Mouse (Mus musculus) CH12.LX (cell line): ENCODE results near the gene Agap1. TPM values are rescaled to one million over a fixed set of nuclear protein-coding genes. Genes with fewer than 3 reads are reported as not detected.

Experiments used
- DNase-seq: peaks from one replicate; pipeline ENCODE4 v3.0.0-alpha.2; 2013; ENCODE audit errors: extremely low read depth
- H3K27ac ChIP-seq: 2 replicates; pipeline ENCODE4 v1.5.1; 2012; ENCODE audit warnings: low read depth, mild to moderate bottlenecking, control low read depth, moderate library complexity; ENCODE audit not compliant: insufficient read depth
- H3K27me3 ChIP-seq: replicated peaks from 2 replicates; pipeline ENCODE3; 2012; ENCODE audit warnings: inconsistent platforms
- H3K36me3 ChIP-seq, 2 experiments: replicated peaks in 1 of 2; 2 replicates each; pipeline versions ENCODE3 to v1.6.1; 2012; ENCODE audit warnings: inconsistent platforms in 1 of 2, low read length in 1 of 2, mild to moderate bottlenecking in 1 of 2, mixed read lengths in 1 of 2, moderate library complexity in 1 of 2; ENCODE audit not compliant: control insufficient read depth in 1 of 2, insufficient read depth in 1 of 2
- H3K4me1 ChIP-seq, 2 experiments: 2 replicates each; pipeline ENCODE4 v1.6.1; 2012; ENCODE audit warnings: inconsistent platforms in 1 of 2, moderate library complexity in 1 of 2; ENCODE audit not compliant: insufficient read depth in 2 of 2, control insufficient read depth in 1 of 2
- H3K4me2 ChIP-seq: 2 replicates; pipeline ENCODE4 v1.6.1; 2012; ENCODE audit warnings: low read depth, mild to moderate bottlenecking, control low read depth; ENCODE audit not compliant: poor library complexity, insufficient read depth, severe bottlenecking
- H3K4me3 ChIP-seq, 3 experiments: fragments of 150-350 bp in 1 of 3; sonication (generic) in 1 of 3; replicated peaks in 1 of 3; 2 replicates each; pipeline versions ENCODE3 to v1.5.1; 2011 to 2012; ENCODE audit warnings: low read depth in 2 of 3, low read length in 2 of 3, mild to moderate bottlenecking in 2 of 3, moderate library complexity in 2 of 3, control low read depth in 1 of 3, improper control_type of control experiment in 1 of 3, inconsistent platforms in 1 of 3, mixed read lengths in 1 of 3; ENCODE audit not compliant: poor library complexity in 1 of 3
- H3K79me2 ChIP-seq: replicated peaks from 2 replicates; pipeline ENCODE4 v1.6.1; 2012; ENCODE audit warnings: mild to moderate bottlenecking, moderate library complexity; ENCODE audit not compliant: control insufficient read depth, poor library complexity, insufficient read depth, severe bottlenecking; ENCODE audit errors: extremely low read depth
- H3K9ac ChIP-seq: 2 replicates; pipeline ENCODE4 v1.6.1; 2012; ENCODE audit warnings: low read depth, mild to moderate bottlenecking, control low read depth, moderate library complexity; ENCODE audit not compliant: insufficient read depth
- H3K9me3 ChIP-seq: replicated peaks from 2 replicates; pipeline ENCODE3; 2012; ENCODE audit warnings: low read length, inconsistent platforms, mixed read lengths
- CHD2 ChIP-seq: IDR thresholded peaks from 2 replicates; pipeline ENCODE4 v1.6.1; 2011; ENCODE audit warnings: low read length, improper control_type of control experiment
- ELF1 ChIP-seq: IDR thresholded peaks from 2 replicates; pipeline ENCODE4 v1.6.1; 2014; ENCODE audit warnings: low read depth, mild to moderate bottlenecking, inconsistent platforms, low read length, improper control_type of control experiment
- ETS1 ChIP-seq: conservative IDR thresholded peaks from 2 replicates; pipeline ENCODE4 v1.6.1; 2012; ENCODE audit warnings: low read depth, mild to moderate bottlenecking, inconsistent platforms, low read length, improper control_type of control experiment, moderate library complexity
- GABPA ChIP-seq: IDR thresholded peaks from 2 replicates; pipeline ENCODE4 v1.6.1; 2012; ENCODE audit warnings: low read depth, low read length, improper control_type of control experiment, inconsistent platforms; ENCODE audit not compliant: insufficient replicate concordance
- IRF4 ChIP-seq: IDR thresholded peaks from 2 replicates; pipeline ENCODE4 v1.6.1; 2014; ENCODE audit warnings: low read depth, mild to moderate bottlenecking, inconsistent platforms, low read length, improper control_type of control experiment
- JUN ChIP-seq: IDR thresholded peaks from 2 replicates; pipeline ENCODE4 v1.6.1; 2011; ENCODE audit warnings: low read depth, mild to moderate bottlenecking, low read length, improper control_type of control experiment, moderate library complexity; ENCODE audit not compliant: insufficient read depth
- JUND ChIP-seq: conservative IDR thresholded peaks from 2 replicates; pipeline ENCODE4 v1.6.1; 2011; ENCODE audit warnings: low read depth, low read length, improper control_type of control experiment
- MAX ChIP-seq: IDR thresholded peaks from 2 replicates; pipeline ENCODE4 v1.6.1; 2011; ENCODE audit warnings: low read length, improper control_type of control experiment
- MEF2A ChIP-seq: IDR thresholded peaks from 2 replicates; pipeline ENCODE4 v1.6.1; 2014; ENCODE audit warnings: low read depth, mild to moderate bottlenecking, inconsistent platforms, low read length, improper control_type of control experiment, borderline replicate concordance
- MXI1 ChIP-seq: IDR thresholded peaks from 2 replicates; pipeline ENCODE4 v1.6.1; 2011; ENCODE audit warnings: mild to moderate bottlenecking, low read depth, low read length, improper control_type of control experiment
- MYC ChIP-seq: IDR thresholded peaks from 2 replicates; pipeline ENCODE4 v1.6.1; 2011; ENCODE audit warnings: low read depth, mild to moderate bottlenecking, improper control_type of control experiment, low read length
- NELFE ChIP-seq: IDR thresholded peaks from 2 replicates; pipeline ENCODE4 v1.6.1; 2011; ENCODE audit warnings: low read depth, low read length, improper control_type of control experiment
- NRF1 ChIP-seq: IDR thresholded peaks from 2 replicates; pipeline ENCODE4 v1.6.1; 2014; ENCODE audit warnings: low read depth, mild to moderate bottlenecking, inconsistent platforms, low read length, improper control_type of control experiment, moderate library complexity
- PAX5 ChIP-seq: IDR thresholded peaks from 2 replicates; pipeline ENCODE4 v1.6.1; 2012; ENCODE audit warnings: low read length, inconsistent platforms, mixed read lengths
- POLR2A ChIP-seq: IDR thresholded peaks from 2 replicates; pipeline ENCODE4 v1.6.1; 2011; ENCODE audit warnings: low read depth, mild to moderate bottlenecking, improper control_type of control experiment, low read length
- RAD21 ChIP-seq: IDR thresholded peaks from 2 replicates; pipeline ENCODE4 v1.6.1; 2011; ENCODE audit warnings: low read depth, mild to moderate bottlenecking, low read length, improper control_type of control experiment, moderate library complexity
- TBP ChIP-seq: conservative IDR thresholded peaks from 2 replicates; pipeline ENCODE4 v1.6.1; 2011; ENCODE audit warnings: low read depth, low read length, improper control_type of control experiment
- TCF12 ChIP-seq: IDR thresholded peaks from 2 replicates; pipeline ENCODE4 v1.6.1; 2014; ENCODE audit warnings: low read depth, mild to moderate bottlenecking, inconsistent platforms, low read length, improper control_type of control experiment
- UBTF ChIP-seq: IDR thresholded peaks from 2 replicates; pipeline ENCODE4 v1.6.1; 2012; ENCODE audit warnings: low read depth, mild to moderate bottlenecking, inconsistent platforms, low read length, improper control_type of control experiment, moderate library complexity
- USF1 ChIP-seq: IDR thresholded peaks from 2 replicates; pipeline ENCODE4 v1.6.1; 2014; ENCODE audit warnings: low read depth, mild to moderate bottlenecking, inconsistent platforms, low read length, improper control_type of control experiment
- ZC3H11A ChIP-seq: IDR thresholded peaks from 2 replicates; pipeline ENCODE4 v1.6.1; 2012; ENCODE audit warnings: low read depth, mild to moderate bottlenecking, inconsistent platforms, low read length, improper control_type of control experiment
- ZMIZ1 ChIP-seq: IDR thresholded peaks from 2 replicates; pipeline ENCODE4 v1.6.1; 2012; ENCODE audit warnings: low read depth, mild to moderate bottlenecking, inconsistent platforms, low read length, improper control_type of control experiment
- ZNF384 ChIP-seq: IDR thresholded peaks from 2 replicates; pipeline ENCODE4 v1.6.1; 2012; ENCODE audit warnings: low read depth, low read length, improper control_type of control experiment, inconsistent platforms
- dilution Hi-C: fragments of 300-500 bp; cut with MboI; formaldehyde crosslinking; loops from 2 replicates; pipeline ENCODE4 v1.14.3; 2020; ENCODE audit warnings: low sequenced_read_pairs; ENCODE audit not compliant: extremely low pct_unique_long_range_greater_than_20kb, extremely low pct_ligation_motif_present
- in situ Hi-C: fragments of 300-500 bp; cut with MboI; formaldehyde crosslinking; loops from 3 replicates; pipeline ENCODE4 v1.14.3; 2019; ENCODE audit warnings: low sequenced_read_pairs, low pct_ligation_motif_present, low pct_unique_long_range_greater_than_20kb, mixed read lengths
- polyA plus RNA-seq: library from polyadenylated mRNA; unstranded; fragments of >175 nt; gene quantifications from 2 replicates; pipeline ENCODE4 v1.2.1, GENCODE M21; 2012; ENCODE audit warnings: low read depth; ENCODE audit not compliant: insufficient read length
- total RNA-seq, 2 experiments: library from RNA; depleted of rRNA; stranded (reverse); fragments of 300-350 nt in 1 of 2; fragments of >200 nt in 1 of 2; gene quantifications; 2 replicates each; pipeline ENCODE4 v1.2.3; 2012 to 2014

Agap1 gene
- total and polyA plus RNA-seq, 3 experiments: not detected

DNA sequence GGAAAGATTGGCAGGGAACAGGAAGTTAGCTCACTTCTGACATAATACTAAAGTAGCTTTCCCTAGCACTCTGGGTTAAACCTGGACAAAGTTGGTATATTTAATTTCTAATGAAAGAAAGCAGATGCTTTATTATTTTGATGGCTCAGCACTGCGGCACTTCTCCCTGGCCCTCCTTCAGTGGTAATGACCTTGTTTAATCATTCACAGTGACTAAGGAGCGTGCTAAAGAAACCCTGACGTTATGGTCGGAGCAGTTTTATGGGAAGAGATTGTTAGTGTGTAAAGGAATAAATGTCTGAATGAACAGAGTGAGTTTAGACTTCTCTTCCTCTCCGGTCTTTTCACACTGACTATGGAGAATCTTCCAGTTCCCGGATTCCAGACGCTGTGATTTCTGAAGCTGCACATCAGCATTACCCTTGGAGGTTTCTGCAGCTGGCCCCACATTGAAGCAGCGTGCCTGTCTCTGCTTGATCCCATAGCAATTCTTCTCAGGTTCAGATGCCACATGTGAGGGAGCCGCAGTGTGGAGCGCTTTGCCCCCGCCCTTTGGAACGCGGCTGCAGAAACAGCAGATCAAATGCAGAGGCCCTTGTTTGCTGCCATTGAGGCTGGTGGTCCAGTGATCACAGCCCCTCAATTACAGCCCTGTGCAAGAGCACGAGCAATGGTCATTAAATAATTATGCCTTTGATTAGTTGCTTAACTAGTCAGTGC lies 362.0 kb downstream of the Agap1 start:
- peaks cover 89% of the 10 kb centered on the region for H3K9me3 ChIP-seq

DNA sequence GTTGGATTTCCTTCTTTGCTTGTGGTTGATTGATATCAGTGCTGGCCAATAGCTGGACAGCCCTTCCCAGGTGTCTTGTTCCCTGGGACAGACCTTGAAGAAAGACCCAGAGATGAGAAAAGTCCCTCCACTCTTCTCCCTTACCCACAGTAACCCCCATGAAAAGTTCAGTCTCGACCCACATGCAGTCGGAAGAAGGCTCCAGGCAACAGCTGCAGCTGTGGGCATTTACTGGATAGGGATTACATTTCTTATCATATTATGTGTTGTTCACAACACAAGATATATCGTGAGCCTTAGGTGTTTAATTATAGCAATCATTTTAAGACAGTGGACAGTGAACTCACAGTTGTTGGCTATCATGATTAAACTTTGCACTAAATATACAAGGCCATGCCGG lies 367.2 kb downstream of the Agap1 start:
- Histone ChIP-seq H3K79me2 (no peaks in the 10 kb centered on the region), H3K4me3 (no peak overlapping the region), H3K9me3 (peaks cover 83% of the 10 kb centered on the region), H3K9ac (no peak overlapping the region), H3K4me2 (no peak overlapping the region), H3K4me1 (no peaks in the 10 kb centered on the region), H3K27me3 (no peaks in the 10 kb centered on the region), H3K36me3 (no peaks in the 10 kb centered on the region), H3K27ac (no peak overlapping the region)
- DNase-seq: no peak
- in situ Hi-C loops: no loop called here
- dilution Hi-C loops: no loop called here
- TF ChIP-seq MYC: no peak
- TF ChIP-seq ELF1: no peak
- TF ChIP-seq JUND: no peak
- no peak for TF ChIP-seq MAX
- no peak for TF ChIP-seq JUN
- no peak for TF ChIP-seq POLR2A

More for the DNA sequence above, 362.0 kb downstream of the Agap1 start:
- no peaks in the 10 kb centered on the region for H3K4me1 ChIP-seq
- H3K4me3 ChIP-seq: no peak overlapping the region
- dilution Hi-C loops (no loop called here), in situ Hi-C loops (no loop called here)
- H3K4me2 ChIP-seq: no peak overlapping the region
- H3K27me3 ChIP-seq: no peaks in the 10 kb centered on the region
- DNase-seq: no peak
- H3K27ac ChIP-seq: no peak overlapping the region
- TF ChIP-seq ZMIZ1: no peak
- H3K9ac ChIP-seq: no peak overlapping the region
- no peaks in the 10 kb centered on the region for H3K36me3 ChIP-seq
- no peaks in the 10 kb centered on the region for H3K79me2 ChIP-seq

DNA sequence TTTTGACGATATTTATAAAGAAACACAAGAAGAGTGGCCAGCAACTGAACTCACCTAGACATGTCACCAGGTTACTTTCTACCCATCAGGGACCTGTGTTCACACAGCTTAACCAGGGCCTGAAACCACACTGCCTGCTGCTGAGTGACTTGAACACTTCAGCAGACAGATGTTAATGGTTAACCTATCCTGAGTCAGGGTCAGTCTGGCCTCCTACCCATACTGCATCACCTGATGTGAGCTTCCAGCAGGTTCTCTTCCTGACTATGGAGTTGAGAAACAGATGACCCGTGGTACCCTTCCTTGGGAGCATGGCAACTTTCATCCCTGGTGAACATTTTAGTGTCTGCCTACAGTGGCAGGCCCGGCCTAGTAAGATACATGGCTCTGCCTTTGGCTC lies 367.8 kb downstream of the Agap1 start:
- dilution Hi-C loops (no loop called here), in situ Hi-C loops (no loop called here)
- DNase-seq: no peak
- TF ChIP-seq ZC3H11A (no peak), USF1 (no peak), RAD21 (no peak), ZMIZ1 (no peak), NELFE (no peak), TCF12 (no peak), ETS1 (no peak), POLR2A (no peak), MYC (no peak), GABPA (no peak), NRF1 (no peak), CHD2 (no peak), PAX5 (no peak), IRF4 (no peak), MXI1 (no peak), ZNF384 (no peak), ELF1 (no peak), TBP (no peak), MEF2A (no peak), UBTF (no peak)
- Histone ChIP-seq H3K36me3 (no peaks in the 10 kb centered on the region), H3K9ac (no peak overlapping the region), H3K4me1 (no peaks in the 10 kb centered on the region), H3K4me2 (no peak overlapping the region), H3K9me3 (peaks cover 85% of the 10 kb centered on the region), H3K27me3 (no peaks in the 10 kb centered on the region), H3K79me2 (no peaks in the 10 kb centered on the region), H3K27ac (no peak overlapping the region), H3K4me3 (no peak overlapping the region)
